Mouse (Mus musculus) left cerebral cortex, postnatal 4 days (tissue): ENCODE measurements around the gene Aldh1l2. TPM values are rescaled to one million over a fixed set of nuclear protein-coding genes. Genes with fewer than 3 reads are reported as not detected.
"Not testable (repeated sequence)": the region's sequence is repeated elsewhere in the genome, so short reads cannot be mapped to it uniquely, and the experiment has no call there.

ENCODE experiments used
- DNase-seq: peaks from one replicate; pipeline ENCODE4 v3.0.0-alpha.2; 2022
- intact Hi-C: fragments of 180-260 bp; cut with DNase I; formaldehyde crosslinking; loops from one replicate; pipeline ENCODE4 v1.15.1; 2025
- total RNA-seq, 2 experiments: library from RNA; stranded (reverse); gene quantifications; 2 replicates each; pipeline ENCODE4 v1.2.3; 2021

Gene Aldh1l2
- total RNA-seq: 10 to 100 TPM; 33.6 to 33.9 TPM

DNA sequence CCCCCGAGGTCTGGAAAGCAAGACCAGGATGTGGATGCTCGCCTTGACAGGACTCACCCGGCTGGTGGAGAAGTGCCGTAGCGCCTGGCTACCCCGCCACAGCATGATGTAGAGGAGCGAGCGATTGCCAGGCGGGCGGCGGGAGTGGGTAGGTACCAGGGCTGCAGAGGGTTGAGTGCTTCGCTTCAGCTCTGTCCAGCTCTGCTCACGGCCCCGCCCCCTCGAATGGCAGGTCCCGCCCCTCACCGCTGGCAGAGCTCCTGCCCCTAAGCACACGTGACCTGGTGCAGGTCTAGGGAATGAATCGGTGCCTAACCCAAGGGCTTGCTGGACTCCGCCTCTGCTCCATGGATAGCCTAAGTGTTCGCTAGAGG is at the start of gene Aldh1l2:
Aldh1l2 (minus strand) TSS at position 231 of the 374 bp plus-strand sequence.
- peak; percentile 85 for DNase-seq
- intact Hi-C loops: no loop called here

DNA sequence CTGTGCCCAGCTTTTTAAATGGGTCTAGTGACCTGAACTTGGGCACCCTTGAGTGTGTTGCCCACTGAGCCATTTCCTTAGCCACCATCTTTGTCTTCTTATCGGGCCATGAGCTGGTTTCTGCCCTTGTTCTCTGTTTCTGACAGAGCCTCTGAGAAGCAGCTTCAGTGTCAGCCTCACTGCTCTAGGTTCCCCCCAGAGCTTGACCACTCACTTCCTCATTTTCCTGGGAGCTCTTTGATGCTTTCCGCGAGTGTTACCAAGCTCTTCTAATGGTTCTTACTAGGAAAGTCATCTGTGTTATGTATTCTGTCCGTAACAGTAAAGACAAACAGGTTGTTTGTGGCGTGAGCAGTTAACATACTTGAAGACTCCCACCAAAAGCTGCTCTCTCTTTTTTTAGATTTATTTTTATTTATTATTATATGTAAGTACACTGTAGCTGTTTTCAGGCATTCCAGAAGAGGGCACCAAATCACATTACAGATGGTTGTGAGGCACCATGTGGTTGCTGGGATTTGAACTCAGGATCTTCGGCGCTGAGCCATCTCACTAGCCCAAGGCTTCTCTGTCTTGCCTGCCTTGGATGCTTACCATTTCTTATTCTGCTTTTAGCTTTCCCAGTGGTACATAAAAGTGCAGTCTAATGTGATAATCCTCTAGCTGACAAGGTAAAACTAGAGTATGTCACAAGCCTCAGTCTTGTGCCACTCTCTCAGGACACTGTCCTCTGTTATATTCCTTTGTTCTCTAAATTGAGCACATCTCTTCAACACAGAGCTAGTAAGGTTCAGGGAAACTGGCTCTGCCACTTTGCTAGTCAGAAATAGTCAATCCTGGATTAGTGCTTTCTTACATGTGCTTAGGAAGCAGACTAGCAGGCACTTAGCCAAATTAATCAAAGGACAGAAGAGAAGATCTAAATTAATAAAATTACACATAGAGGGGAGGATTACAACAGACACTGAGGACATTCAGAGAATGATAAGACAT is 31.8 kb upstream of the Aldh1l2 start:
- DNase-seq: no peak
- intact Hi-C loops: no loop called here

DNA sequence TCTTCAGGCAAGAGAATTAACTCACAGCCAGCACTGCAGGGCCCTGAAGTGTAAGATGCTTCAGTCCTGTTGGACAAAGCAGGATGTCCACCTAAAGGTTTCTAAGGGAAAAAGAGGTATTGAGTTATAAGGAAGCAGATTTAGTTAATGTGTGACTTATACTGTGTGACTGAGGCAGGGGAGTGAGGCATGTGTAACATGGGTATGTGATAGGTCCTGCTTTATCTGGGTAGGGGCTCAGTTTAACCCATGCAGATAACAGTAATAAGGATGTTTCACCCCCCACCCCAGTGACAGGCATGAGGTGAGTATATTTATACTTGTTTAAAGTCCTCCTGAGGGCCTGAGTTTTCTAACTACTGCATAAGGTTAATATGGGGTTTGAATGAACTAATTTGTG is 29.1 kb upstream of the Aldh1l2 start:
- DNase-seq: no peak
- intact Hi-C loops: no loop called here

- no peak for DNase-seq
- intact Hi-C loops: no loop called here
These were observed 11.4 kb upstream of the Aldh1l2 start for GRCm38 (mm10) chr10:83545341-83545740.

DNA sequence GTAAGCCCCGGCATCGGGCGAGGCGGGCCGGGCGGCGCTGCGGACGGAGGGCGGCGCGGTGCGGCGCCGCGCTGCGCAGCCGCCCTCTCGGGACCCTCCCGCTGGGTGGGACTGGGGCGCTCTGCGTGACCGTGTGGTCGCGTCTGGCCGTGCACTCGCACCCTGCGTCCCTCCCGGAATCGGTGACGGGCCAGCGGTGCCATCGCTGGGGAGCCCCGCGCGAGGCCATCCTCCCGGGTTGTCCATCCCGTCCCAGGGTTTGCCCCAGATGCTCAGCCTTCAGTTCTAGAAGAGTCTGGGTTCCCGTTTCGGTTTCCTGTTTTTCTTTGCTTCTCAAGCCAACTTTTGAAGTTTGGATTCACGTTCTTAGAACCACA is 10.2 kb upstream of the Aldh1l2 start:
- DNase-seq: peak; percentile 53
- intact Hi-C loops: no loop called here

- DNase-seq: peak; percentile 97
- intact Hi-C loops: no loop called here
These were observed 9.6 kb upstream of the Aldh1l2 start, which contains the start of gene Washc4 for GRCm38 (mm10) chr10:83543439-83544102. Gene Washc4, plus strand, starts transcription at chr10:83543752.

DNA sequence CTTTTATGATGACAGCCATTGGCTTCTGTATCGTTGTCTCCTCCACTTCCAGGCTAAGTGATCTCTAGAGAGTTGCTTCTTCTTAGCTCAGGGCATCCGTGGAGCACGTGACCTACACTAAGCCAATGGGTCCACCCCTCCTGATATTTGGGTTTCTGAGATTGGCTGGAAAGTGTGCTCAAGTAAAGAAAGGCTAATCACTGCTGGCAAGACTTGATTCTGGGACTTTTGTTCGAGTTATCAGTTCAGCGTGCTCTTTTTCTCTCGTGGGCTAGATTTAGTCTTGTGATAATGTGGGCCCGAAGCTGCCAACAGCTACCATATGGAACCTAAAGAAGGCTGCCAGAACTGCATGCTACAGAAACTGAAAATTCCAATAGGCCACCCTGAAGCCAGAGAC is 8.3 kb upstream of the Aldh1l2 start:
- no peak for DNase-seq
- intact Hi-C loops: no loop called here

GRCm38 (mm10) chr10:83540092-83540491 is 6.2 kb upstream of the Aldh1l2 start:
- peak; percentile 48 for DNase-seq
- intact Hi-C loops: no loop called here

- intact Hi-C loops: no loop called here
- no peak for DNase-seq
These were observed 5.5 kb upstream of the Aldh1l2 start for GRCm38 (mm10) chr10:83539311-83539980.

DNA sequence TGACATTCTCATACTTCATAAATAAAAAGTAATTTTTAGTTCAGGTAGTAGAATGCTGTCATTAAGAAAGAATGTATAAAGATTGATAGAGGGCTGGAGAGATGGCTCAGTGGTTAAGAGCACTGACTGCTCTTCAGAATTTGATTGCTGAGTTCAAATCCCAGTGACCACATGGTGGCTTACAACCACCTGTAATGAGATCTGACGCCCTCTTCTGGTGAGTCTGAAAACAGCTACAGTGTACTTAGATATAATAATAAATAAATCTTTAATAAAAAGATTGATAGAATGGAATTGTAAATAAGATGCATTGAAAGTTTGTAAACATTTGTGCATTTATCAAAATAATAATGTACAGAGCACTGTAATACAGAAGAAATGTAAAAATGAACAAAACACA is 2.5 kb upstream of the Aldh1l2 start:
- intact Hi-C loops: no loop called here
- DNase-seq: no peak

- intact Hi-C loops: no loop called here
- peak; percentile 62 for DNase-seq
These were observed 556 bp downstream of the Aldh1l2 start for GRCm38 (mm10) chr10:83533258-83533909.

DNA sequence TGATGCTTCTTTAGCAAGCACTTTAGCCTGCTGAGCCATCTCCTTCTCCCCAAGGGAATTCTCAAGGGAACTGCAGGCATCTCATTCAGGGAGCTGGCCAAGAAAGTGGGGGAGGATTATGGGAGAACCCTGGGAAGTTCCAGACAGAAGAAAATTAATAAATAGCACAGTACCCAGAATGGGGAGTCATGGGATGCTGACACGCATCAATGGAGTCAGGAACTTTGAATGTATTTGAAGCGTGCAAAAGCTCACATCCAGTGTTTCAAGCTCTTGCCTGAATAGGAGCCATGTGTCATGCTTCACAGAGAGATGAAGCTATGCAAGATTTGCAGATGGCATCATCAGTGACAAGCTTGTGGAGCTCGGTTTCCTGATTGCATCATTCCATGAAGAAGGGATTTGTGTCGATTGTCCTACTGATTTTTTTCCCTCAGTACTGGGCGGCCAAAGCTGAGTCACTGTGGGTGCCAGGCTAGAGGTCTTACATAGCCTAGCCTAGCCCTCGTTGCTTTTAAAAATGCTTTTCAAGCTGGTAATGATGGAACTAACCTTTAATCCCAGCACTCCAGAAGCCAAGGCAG is 3.5 kb downstream of the Aldh1l2 start:
- intact Hi-C loops: no loop called here
- no peak for DNase-seq

DNA sequence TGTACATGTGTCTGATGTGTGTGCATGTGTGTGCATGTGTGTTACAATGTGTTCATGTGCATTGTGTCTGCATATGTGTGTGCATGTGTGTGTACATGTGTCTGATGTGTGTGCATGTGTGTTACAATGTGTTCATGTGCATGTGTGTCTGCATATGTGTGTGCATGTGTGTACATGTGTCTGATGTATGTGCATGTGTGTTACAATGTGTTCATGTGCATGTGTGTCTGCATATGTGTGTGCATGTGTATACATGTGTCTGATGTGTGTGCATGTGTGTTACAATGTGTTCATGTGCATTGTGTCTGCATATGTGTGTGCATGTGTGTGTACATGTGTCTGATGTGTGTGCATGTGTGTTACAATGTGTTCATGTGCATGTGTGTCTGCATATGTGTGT is 9.7 kb downstream of the Aldh1l2 start:
- intact Hi-C loops, DNase-seq: not testable (repeated sequence)

DNA sequence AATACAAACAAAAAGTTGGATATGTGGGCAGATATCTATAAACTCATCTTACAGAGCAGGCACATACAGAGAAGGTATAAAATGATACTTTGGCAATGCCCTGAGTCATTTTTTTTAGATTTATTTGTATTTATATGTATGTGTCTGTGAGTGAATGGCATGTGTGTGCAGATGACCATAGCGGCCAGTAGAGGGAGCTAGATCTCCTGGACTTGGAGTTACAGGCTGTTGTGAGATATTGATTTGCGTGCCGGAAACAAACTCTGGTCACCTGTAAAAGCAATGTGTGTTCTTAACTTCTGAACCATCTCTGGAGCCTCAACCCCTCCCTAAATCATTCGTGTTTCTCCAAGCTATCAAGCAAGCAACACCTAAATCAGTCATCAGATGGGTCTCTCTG is 12.9 kb downstream of the Aldh1l2 start:
- DNase-seq: no peak
- intact Hi-C loops: no loop called here

DNA sequence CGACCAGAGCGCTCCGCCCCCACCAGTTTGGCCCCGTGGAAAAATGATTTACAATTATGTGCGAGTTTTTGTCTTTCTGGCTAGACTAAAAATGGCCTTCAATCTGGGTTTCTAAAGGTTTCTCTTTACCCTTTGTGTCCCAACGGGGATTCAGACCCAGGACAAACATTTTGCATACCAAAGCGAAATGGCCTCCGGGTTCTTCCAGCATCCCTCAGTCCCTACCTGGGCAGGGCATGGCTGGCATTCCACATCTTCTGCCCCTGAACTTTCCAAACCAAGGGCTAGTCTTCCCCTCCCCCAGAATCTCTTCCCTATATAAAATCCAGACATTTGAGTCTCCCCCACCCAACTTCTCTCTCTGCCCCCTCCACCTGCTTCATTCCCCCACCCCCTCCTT is 20.2 kb downstream of the Aldh1l2 start:
- intact Hi-C loops: no loop called here
- DNase-seq: no peak

DNA sequence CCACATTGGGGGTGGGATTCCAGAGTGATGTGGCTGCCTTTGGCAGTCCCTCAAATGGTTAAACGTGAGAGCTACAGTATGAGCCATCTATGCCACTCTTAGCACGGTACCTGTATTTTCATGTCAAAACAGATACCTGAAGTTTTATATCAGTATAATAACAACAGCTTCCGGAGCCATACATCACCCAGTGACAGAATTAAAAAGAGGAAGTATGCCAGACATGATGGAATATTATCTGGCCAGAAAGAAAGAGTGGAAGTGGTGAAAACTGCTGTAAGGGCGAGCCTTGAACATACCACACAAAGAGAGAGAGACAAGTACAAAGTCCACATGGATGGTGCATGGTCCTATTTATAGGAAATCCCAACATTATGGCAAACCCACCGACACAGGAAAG is 22.6 kb downstream of the Aldh1l2 start:
- DNase-seq: no peak
- intact Hi-C loops: no loop called here

DNA sequence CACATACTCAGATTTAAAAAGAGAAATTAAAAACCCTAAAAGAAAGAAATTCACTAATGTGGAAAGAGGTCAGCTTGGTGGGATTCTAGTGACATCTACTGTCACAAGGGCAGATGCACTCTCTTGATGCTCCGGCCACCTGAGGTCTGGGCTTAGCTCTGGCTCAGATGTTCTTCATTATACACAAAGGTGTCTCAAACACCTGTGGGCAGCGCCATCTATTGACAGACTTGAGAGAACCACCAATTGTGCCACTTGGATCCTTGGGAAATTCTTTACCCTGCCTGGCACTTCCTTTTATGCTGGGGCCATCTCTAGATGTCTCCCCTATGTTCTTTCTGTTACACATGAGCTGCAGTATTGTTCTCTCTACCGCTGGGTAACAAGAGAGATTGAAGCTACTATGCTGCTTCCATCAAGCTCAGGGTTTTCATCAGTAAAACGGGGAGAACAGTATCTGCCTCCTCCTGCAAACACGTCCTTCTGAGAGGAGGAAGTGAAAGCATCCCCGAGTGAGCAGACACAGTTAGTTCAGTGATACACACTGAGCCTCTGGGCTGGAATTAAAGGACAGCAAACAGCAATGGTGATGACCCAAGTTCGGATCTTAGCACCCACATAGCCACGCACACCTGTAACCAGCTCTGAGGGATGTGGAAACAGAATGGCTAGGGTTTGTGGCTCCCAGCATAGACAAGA is 24.8 kb downstream of the Aldh1l2 start:
- peak; percentile 6 for DNase-seq
- intact Hi-C loops: no loop called here

- intact Hi-C loops: loop anchor here (10.0 kb wide), 1 partner anchor 133 kb away; the partner anchor contains the start of gene D10Wsu102e
- no peak for DNase-seq
These were observed 36.6 kb downstream of the Aldh1l2 start for GRCm38 (mm10) chr10:83497321-83497720.

DNA sequence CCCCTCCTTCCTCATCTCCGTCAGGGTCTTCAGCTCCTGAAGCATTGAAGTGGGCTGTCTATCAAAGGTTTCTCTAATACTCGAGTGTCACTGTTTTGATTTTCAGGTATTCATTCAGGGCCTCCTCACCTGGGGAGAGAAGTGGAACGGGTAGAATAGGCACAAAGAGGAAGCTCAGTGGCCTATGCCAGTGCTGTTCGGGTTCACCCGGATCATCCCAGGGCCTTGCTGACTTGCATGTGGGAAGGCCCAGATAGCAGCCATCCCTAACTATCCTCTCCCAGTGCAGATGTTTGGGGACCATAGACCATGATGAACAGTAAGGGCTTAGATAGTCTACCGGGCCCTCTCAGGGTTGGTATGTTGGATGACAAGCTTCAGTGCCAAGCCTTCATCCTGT is 43.4 kb downstream of the Aldh1l2 start:
- DNase-seq: no peak
- intact Hi-C loops: loop anchor here (10.0 kb wide), 1 partner anchor 126 kb away; the partner anchor contains the start of gene D10Wsu102e

DNA sequence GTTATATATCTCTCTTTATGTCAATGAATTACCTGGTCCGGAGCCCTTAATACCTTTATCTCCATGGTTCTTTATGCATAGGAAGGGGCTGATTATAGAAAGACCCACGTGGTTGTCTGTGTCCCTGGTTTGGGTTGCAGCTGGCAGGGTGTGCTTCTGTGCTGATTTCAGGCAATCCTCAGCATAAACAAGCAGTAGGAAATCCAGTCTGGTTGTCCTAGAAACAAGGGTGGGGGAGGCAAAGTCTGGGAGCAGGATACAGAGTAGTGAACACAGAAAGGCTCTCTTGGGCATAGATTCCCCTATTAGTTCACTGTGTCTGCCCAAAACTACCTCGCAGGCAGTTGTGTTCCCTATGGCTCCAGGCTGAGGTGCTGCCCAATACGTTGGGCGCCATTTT is 56.7 kb downstream of the Aldh1l2 start:
- intact Hi-C loops: no loop called here
- no peak for DNase-seq
